Mouse (Mus musculus): Measurements from ENCODE around the gene Tmco4.

- TF ChIP-seq CTCF (IDR thresholded peaks at IDR 0.05; ENCODE audit: insufficient read depth, low read depth, low read length) (no peak), POLR2A (IDR thresholded peaks at IDR 0.05; ENCODE audit: insufficient read depth, low read depth, low read length) (no peak)
These were observed 61.9 kb downstream of the Tmco4 start for GRCm38 (mm10) chr4:139034540-139034939.

Data from olfactory bulb, adult 2 months (tissue).